Mouse (Mus musculus) layer of hippocampus, adult 2 months (tissue): ENCODE measurements around the gene Pgls. TPM values are rescaled to one million over a fixed set of nuclear protein-coding genes. Genes with fewer than 3 reads are reported as not detected.

Experiments used
- DNase-seq, 2 experiments: peaks; one replicate each; pipeline ENCODE4 v3.0.0; 2022; ENCODE audit warnings: low spot score in 2 of 2
- H3K27ac ChIP-seq: fragments of 200-600 bp; 2 replicates; pipeline ENCODE4 v1.8.1; 2022
- H3K4me3 ChIP-seq: fragments of 200-600 bp; 2 replicates; pipeline ENCODE4 v1.8.1; 2022; ENCODE audit warnings: mild to moderate bottlenecking
- CTCF ChIP-seq: fragments of 200-600 bp; conservative IDR thresholded peaks from 2 replicates; pipeline ENCODE4 v1.8.1; 2022; ENCODE audit warnings: antibody characterized with exemption, mild to moderate bottlenecking, moderate library complexity
- total RNA-seq, 2 experiments: library from RNA; stranded (reverse); gene quantifications; 2 replicates each; pipeline ENCODE4 v1.2.3; 2021

Gene Pgls
- total RNA-seq, 2 experiments from 2014 or later, result 27.5 to 34.4 TPM

GRCm38 (mm10) chr8:71560071-71560470 lies 31.9 kb upstream of the Pgls start:
- H3K4me3 ChIP-seq, result no peak overlapping the region
- H3K27ac ChIP-seq, result no peak overlapping the region
- DNase-seq, result no peak
- no peak for TF ChIP-seq CTCF

- DNase-seq, result no peak
- H3K4me3 ChIP-seq, result no peak overlapping the region
- TF ChIP-seq CTCF, result no peak
- H3K27ac ChIP-seq, result no peak overlapping the region
Measured at GRCm38 (mm10) chr8:71560765-71561164, 31.2 kb upstream of the Pgls start.

GRCm38 (mm10) chr8:71561401-71561800 lies 30.6 kb upstream of the Pgls start:
- Histone ChIP-seq H3K27ac (no peak overlapping the region), H3K4me3 (no peak overlapping the region)
- peak in 1 of 2 experiments; percentile 66 for DNase-seq
- TF ChIP-seq CTCF, result peak; percentile 91

- peak overlapping the region; percentile 38 for H3K4me3 ChIP-seq
- 0 out of 2 replicates have a peak overlapping the region, but pooled peaks have one; percentile 11 for H3K27ac ChIP-seq
- TF ChIP-seq CTCF, result peak; percentile 93
- peak in 1 of 2 experiments; percentile 70 for DNase-seq
Measured at GRCm38 (mm10) chr8:71562751-71563150, 29.2 kb upstream of the Pgls start.

GRCm38 (mm10) chr8:71563992-71564391 lies 28.0 kb upstream of the Pgls start:
- Histone ChIP-seq H3K27ac (no peak overlapping the region), H3K4me3 (no peak overlapping the region)
- peak; percentile 60 for TF ChIP-seq CTCF
- no peak for DNase-seq

GRCm38 (mm10) chr8:71566501-71566900 lies 25.5 kb upstream of the Pgls start, which contains the start of gene Nxnl1:
Gene Nxnl1, minus strand, starts transcription at chr8:71566601.
- Histone ChIP-seq H3K4me3 (no peak within 1 kb of the TSS), H3K27ac (peak within 1 kb of the TSS; percentile 95; the same call in 1 of the 2 replicates)
- no peak for DNase-seq
- TF ChIP-seq CTCF, result no peak

GRCm38 (mm10) chr8:71567587-71567986 lies 24.4 kb upstream of the Pgls start:
- Histone ChIP-seq H3K4me3 (no peak overlapping the region), H3K27ac (peak overlapping the region; percentile 95)
- no peak for DNase-seq
- TF ChIP-seq CTCF, result no peak

GRCm38 (mm10) chr8:71568387-71568937 lies 23.5 kb upstream of the Pgls start, which contains the start of gene Slc27a1:
Gene Slc27a1, plus strand, starts transcription at chr8:71568882.
- DNase-seq, result peak; percentile 70 to 72
- Histone ChIP-seq H3K27ac (peak within 1 kb of the TSS; percentile 95), H3K4me3 (peak within 1 kb of the TSS; percentile 75)
- no peak for TF ChIP-seq CTCF

GRCm38 (mm10) chr8:71568941-71569340 lies 23.0 kb upstream of the Pgls start:
- peak overlapping the region; percentile 95 for H3K27ac ChIP-seq
- H3K4me3 ChIP-seq, result peak overlapping the region; percentile 75
- no peak for DNase-seq
- TF ChIP-seq CTCF, result no peak

GRCm38 (mm10) chr8:71569366-71570290 lies 22.3 kb upstream of the Pgls start:
- peak; percentile 83 to 92 for DNase-seq
- Histone ChIP-seq H3K27ac (peak overlapping the region; percentile 95), H3K4me3 (peak overlapping the region; percentile 75)
- no peak for TF ChIP-seq CTCF

GRCm38 (mm10) chr8:71570291-71570954 lies 21.6 kb upstream of the Pgls start:
- H3K27ac ChIP-seq, result peak overlapping the region; percentile 95
- H3K4me3 ChIP-seq, result peak overlapping the region; percentile 75
- no peak; the same call in 1 of the 2 replicates for TF ChIP-seq CTCF

GRCm38 (mm10) chr8:71572077-71572476 lies 19.9 kb upstream of the Pgls start:
- TF ChIP-seq CTCF, result no peak
- peak overlapping the region; percentile 75; the same call in 1 of the 2 replicates for H3K4me3 ChIP-seq

More at GRCm38 (mm10) chr8:71570291-71570954, 21.6 kb upstream of the Pgls start:
- peak; percentile 92 to 97 for DNase-seq

More at GRCm38 (mm10) chr8:71572077-71572476, 19.9 kb upstream of the Pgls start:
- DNase-seq, result no peak
- peak overlapping the region; percentile 95 for H3K27ac ChIP-seq
